Mouse (Mus musculus) heart, adult 2 months (tissue): ENCODE data around the gene Samd5.

Experiments
- CTCF ChIP-seq: fragments of 200-600 bp; IDR thresholded peaks from 2 replicates; pipeline ENCODE4 v1.8.1; 2022; ENCODE audit warnings: antibody characterized with exemption, mild to moderate bottlenecking, moderate library complexity
- EP300 ChIP-seq: fragments of 200-500 bp; IDR thresholded peaks from 2 replicates; pipeline ENCODE4 v1.6.1; 2011; ENCODE audit warnings: low read depth, low read length, control low read depth; ENCODE audit not compliant: insufficient read depth
- POLR2A ChIP-seq: fragments of 200-500 bp; IDR thresholded peaks from 2 replicates; pipeline ENCODE4 v1.6.1; 2011; ENCODE audit warnings: mild to moderate bottlenecking, low read depth, low read length, control low read depth; ENCODE audit not compliant: insufficient read depth

- no peak for TF ChIP-seq POLR2A
- TF ChIP-seq EP300, result no peak
- TF ChIP-seq CTCF, result no peak
Measured at GRCm38 (mm10) chr10:9640678-9641077, 34.3 kb downstream of the Samd5 start.
